Mouse (Mus musculus) spleen, adult 2 months (tissue): ENCODE results near the gene Lrrc71. TPM values are rescaled to one million over a fixed set of nuclear protein-coding genes. Genes with fewer than 3 reads are reported as not detected.

Experiments
- DNase-seq, 2 experiments: peaks; one replicate each; pipeline versions ENCODE4 v3.0.0 to v3.0.0-alpha.2; 2012 to 2021; ENCODE audit warnings: low spot score in 2 of 2, low read depth in 1 of 2
- H3K27ac ChIP-seq: fragments of 200-500 bp; 2 replicates; pipeline ENCODE4 v1.5.1; 2012; ENCODE audit warnings: low read length, inconsistent platforms; ENCODE audit not compliant: insufficient read depth
- H3K27me3 ChIP-seq: fragments of 200-500 bp; 2 replicates; pipeline ENCODE4 v1.6.1; 2012; ENCODE audit warnings: mild to moderate bottlenecking, moderate library complexity, low read length, inconsistent platforms; ENCODE audit not compliant: control insufficient read depth, insufficient read depth
- H3K36me3 ChIP-seq: fragments of 200-500 bp; 2 replicates; pipeline ENCODE4 v1.6.1; 2012; ENCODE audit warnings: mild to moderate bottlenecking, low read length, inconsistent platforms; ENCODE audit not compliant: control insufficient read depth, insufficient read depth
- H3K4me1 ChIP-seq: fragments of 200-500 bp; 2 replicates; pipeline ENCODE4 v1.6.1; 2011; ENCODE audit warnings: inconsistent platforms; ENCODE audit not compliant: control insufficient read depth, insufficient read depth, insufficient read length
- H3K4me3 ChIP-seq: fragments of 200-500 bp; 2 replicates; pipeline ENCODE4 v1.5.1; 2011; ENCODE audit warnings: mild to moderate bottlenecking, inconsistent platforms; ENCODE audit not compliant: insufficient read depth, insufficient read length; ENCODE audit errors: extremely low read depth
- CTCF ChIP-seq: fragments of 200-500 bp; IDR thresholded peaks from 2 replicates; pipeline ENCODE4 v1.5.1; 2011; ENCODE audit warnings: mild to moderate bottlenecking, inconsistent platforms; ENCODE audit not compliant: insufficient read depth, insufficient read length, insufficient replicate concordance; ENCODE audit errors: extremely low read depth
- POLR2A ChIP-seq: fragments of 200-500 bp; IDR thresholded peaks from 2 replicates; pipeline ENCODE4 v1.6.1; 2011; ENCODE audit warnings: low read depth, low read length, inconsistent platforms
- WGBS: fragments of 180-500 bp; shearing (Covaris S2); methylation state at CpG from one replicate; pipeline ENCODE4 v1.1.7; 2018; 5-methylcytosine and 5-hydroxymethylcytosine counted together
- polyA plus RNA-seq: library from polyadenylated mRNA; depleted of rRNA; stranded (reverse); fragments of >200 nt; gene quantifications from 2 replicates; pipeline ENCODE4 v1.2.3, GENCODE M21; 2012

Lrrc71 gene
- polyA plus RNA-seq, 1 experiment: 0.25 TPM

DNA sequence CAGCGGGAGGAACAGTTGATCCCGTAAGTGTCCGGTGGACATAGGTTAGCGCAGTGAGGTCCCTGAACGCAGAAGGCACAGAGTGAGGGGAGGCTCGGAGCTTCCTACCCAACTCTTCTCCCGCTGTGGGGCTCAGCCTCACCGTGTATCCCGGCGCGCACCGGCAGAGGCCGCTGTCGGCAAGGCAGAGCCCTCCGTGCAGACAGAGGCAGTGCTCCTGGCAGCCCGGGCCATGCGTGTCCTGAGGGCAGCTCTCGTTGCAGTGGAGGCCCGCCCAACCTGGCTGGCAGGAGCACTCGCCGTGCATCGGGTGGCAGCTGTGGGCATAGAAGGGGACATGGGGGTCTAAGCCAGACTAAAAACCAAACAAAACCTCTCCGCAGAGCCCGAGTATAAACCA, 7.5 kb upstream of the Lrrc71 start:
- 27% methylated on average over 24 of the region's 24 CpGs for WGBS
- Histone ChIP-seq H3K27me3 (no peaks in the 10 kb centered on the region), H3K36me3 (peaks cover 7% of the 10 kb centered on the region), H3K4me3 (no peak overlapping the region), H3K4me1 (peaks cover 2% of the 10 kb centered on the region; the same call in 1 of the 2 replicates), H3K27ac (no peak overlapping the region)
- TF ChIP-seq POLR2A: no peak
- peak; percentile 97 for TF ChIP-seq CTCF
- DNase-seq: peak in 1 of 2 experiments; percentile 80

DNA sequence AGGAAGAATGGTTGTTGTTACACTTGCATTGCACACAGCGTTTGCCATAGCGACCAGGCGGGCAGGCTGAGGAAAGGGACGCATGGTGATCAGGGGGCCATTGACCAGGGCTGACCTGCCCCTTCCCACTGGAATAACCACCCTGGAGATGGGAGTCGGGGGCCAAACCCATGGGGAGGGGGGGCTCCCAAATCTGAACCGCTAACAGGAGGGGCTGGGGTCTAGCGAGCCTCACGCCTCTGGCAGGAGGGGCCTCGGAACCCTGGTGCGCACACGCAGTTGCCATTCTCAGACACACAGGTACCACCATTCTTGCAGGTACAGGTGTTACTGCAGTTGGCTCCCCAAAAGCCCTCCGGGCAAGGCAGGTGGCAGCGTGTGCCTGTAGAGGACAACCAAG, 5.4 kb upstream of the Lrrc71 start:
- TF ChIP-seq POLR2A (no peak), CTCF (no peak)
- Histone ChIP-seq H3K4me1 (peaks cover 2% of the 10 kb centered on the region; the same call in 1 of the 2 replicates), H3K27ac (no peak overlapping the region), H3K36me3 (peaks cover 8% of the 10 kb centered on the region), H3K4me3 (no peak overlapping the region), H3K27me3 (no peaks in the 10 kb centered on the region)
- 95% methylated on average over 13 of the region's 13 CpGs for WGBS
- DNase-seq: no peak

DNA sequence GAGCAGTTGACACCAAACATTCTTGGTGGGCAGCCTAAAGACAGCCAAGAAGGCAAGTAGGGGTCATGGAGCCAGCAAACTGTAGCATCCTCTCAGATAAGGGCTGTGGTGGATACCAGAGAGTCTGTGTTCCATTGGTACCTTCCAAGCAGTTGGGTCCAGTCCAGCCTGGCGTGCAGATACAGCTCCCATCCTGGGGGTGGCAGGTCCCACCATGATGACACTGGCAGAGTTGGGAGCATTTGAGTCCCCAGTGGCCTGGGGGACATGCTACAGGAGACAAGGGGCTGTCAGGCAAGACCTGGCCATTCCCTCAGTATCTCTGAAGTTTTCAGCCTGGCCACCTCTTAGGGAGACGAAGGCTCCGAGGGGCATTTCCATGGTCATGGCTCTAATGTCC, 4.1 kb upstream of the Lrrc71 start:
- WGBS: 92% methylated on average over 3 of the region's 3 CpGs
- H3K4me3 ChIP-seq: no peak overlapping the region
- no peak for DNase-seq
- TF ChIP-seq CTCF (no peak), POLR2A (no peak)
- peaks cover 2% of the 10 kb centered on the region; the same call in 1 of the 2 replicates for H3K4me1 ChIP-seq
- H3K36me3 ChIP-seq: peaks cover 8% of the 10 kb centered on the region
- H3K27me3 ChIP-seq: no peaks in the 10 kb centered on the region
- H3K27ac ChIP-seq: no peak overlapping the region

DNA sequence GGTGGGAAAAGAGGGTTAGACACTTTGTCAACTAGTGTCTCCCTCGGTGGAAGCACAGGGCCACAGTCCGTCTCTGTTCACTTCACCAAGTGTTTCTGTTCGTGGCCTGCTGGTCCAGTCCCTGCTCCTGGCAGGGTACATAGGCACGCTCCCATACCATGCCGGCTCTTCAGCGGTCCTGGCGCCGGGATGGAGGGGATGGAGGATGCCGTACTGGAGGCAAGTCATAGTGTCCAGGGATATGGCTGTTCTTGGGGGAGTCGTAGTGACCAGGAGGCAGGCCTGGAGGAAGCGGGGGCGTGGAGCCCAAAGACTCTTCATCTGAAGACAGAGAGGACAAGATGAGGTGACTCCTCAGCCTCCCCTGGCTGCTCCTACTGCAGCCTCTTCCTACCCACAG, 1.6 kb upstream of the Lrrc71 start:
- 95% methylated on average over 12 of the region's 12 CpGs for WGBS
- Histone ChIP-seq H3K4me1 (no peaks in the 10 kb centered on the region), H3K27me3 (no peaks in the 10 kb centered on the region), H3K27ac (no peak overlapping the region), H3K36me3 (peaks cover 8% of the 10 kb centered on the region), H3K4me3 (no peak overlapping the region)
- no peak for TF ChIP-seq POLR2A
- TF ChIP-seq CTCF: no peak
- no peak for DNase-seq

DNA sequence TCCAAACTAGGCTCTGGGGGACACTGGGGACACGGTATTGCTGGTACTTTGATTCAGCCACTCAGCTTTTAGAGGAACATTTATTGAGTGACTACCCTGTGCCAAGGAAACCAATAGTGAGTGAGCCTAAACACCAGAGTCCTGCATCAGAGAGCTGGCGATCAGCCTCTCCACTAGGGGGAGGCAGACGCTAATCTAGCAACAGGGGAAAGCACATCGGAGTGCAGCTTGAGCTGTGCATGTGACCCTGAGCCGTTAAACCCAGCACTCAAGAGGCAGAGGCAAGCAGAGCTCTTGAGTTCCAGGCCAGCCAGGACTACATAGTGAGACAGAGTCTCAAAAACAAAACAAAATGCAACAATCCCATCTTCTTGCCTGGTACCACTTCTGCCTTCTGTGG, 611 bp upstream of the Lrrc71 start:
- Histone ChIP-seq H3K4me1 (no peaks in the 10 kb centered on the region), H3K4me3 (no peak overlapping the region), H3K27ac (no peak overlapping the region), H3K27me3 (no peaks in the 10 kb centered on the region), H3K36me3 (peaks cover 8% of the 10 kb centered on the region)
- 19% methylated on average over 5 of the region's 5 CpGs for WGBS
- DNase-seq: peak in 1 of 2 experiments; percentile 43
- no peak for TF ChIP-seq POLR2A
- peak; percentile 71; the same call in 1 of the 2 replicates for TF ChIP-seq CTCF

DNA sequence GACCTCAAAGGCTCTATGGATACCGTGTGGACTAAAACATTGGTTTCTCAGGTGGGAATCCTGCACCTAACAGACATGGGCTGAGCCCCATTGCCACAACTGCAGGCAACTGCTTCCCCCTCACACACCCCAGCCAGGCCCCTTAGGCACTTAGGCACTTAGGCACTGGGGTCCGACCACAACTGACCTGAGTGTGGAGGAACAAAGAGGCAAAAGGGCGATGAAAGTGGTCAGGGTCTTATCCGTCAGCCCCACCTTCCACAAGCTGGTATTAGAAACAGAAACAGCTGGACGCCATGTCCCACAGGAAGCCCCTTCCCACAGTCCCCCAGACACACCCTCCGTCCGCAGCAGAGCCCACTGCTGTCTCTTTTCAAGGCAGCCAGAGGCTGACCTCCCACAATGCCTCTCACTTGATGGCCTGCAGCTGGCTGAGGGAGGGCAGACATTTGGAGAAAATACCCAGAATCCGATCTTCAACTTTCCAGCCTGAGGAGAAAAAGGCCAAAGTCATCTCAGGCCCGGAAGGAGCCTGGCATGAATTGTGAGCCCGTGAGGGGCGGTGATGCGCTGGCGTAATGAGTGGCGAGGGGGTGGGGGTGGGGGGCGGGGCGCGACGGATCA, 3.3 kb downstream of the Lrrc71 start:
- Histone ChIP-seq H3K4me1 (peaks cover 15% of the 10 kb centered on the region; the same call in 1 of the 2 replicates), H3K27me3 (no peaks in the 10 kb centered on the region), H3K27ac (no peak overlapping the region), H3K36me3 (no peaks in the 10 kb centered on the region), H3K4me3 (no peak overlapping the region)
- WGBS: 78% methylated on average over 18 of the region's 18 CpGs
- no peak for DNase-seq
- TF ChIP-seq POLR2A (no peak), CTCF (no peak)

DNA sequence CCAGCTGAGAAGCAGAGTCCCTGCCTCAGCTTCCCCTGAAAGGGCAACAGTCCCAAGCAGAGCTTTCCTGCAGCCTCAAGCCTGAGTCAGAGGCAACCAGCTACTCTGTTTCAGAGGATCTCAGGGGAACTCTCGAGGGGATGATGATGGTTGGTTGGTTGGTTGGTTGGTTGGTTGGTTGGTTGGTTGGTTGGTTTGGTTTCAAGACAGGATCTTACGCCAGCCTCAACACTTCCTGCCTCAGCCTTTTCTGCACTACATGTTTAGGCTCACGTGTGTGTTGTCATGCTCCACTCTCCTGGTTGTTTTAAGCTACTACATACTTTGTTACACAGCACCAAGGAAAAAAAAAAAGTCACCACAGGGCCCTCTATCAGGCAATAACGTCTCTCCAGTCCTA, 4.5 kb downstream of the Lrrc71 start:
- 23% methylated on average over 4 of the region's 4 CpGs for WGBS
- peaks cover 15% of the 10 kb centered on the region; the same call in 1 of the 2 replicates for H3K4me1 ChIP-seq
- H3K36me3 ChIP-seq: no peaks in the 10 kb centered on the region
- H3K27me3 ChIP-seq: no peaks in the 10 kb centered on the region
- no peak for TF ChIP-seq CTCF
- TF ChIP-seq POLR2A: no peak
- no peak overlapping the region for H3K27ac ChIP-seq
- H3K4me3 ChIP-seq: no peak overlapping the region
- no peak for DNase-seq
